Mouse (Mus musculus) frontal cortex, adult 2 months (tissue): ENCODE data around the gene Efl1. TPM values are rescaled to one million over a fixed set of nuclear protein-coding genes. Genes with fewer than 3 reads are reported as not detected.

Experiments
- DNase-seq, 2 experiments: peaks; one replicate each; pipeline ENCODE4 v3.0.0; 2022; ENCODE audit warnings: low spot score in 1 of 2; ENCODE audit errors: extremely low spot score in 1 of 2
- polyA plus RNA-seq: library from polyadenylated mRNA; depleted of rRNA; stranded (reverse); fragments of >200 nt; gene quantifications from 2 replicates; pipeline ENCODE4 v1.2.3, GENCODE M21; 2012; rRNA removed

The Efl1 gene
- polyA plus RNA-seq = 7.7 and 8.1 TPM in 2 replicates

DNA sequence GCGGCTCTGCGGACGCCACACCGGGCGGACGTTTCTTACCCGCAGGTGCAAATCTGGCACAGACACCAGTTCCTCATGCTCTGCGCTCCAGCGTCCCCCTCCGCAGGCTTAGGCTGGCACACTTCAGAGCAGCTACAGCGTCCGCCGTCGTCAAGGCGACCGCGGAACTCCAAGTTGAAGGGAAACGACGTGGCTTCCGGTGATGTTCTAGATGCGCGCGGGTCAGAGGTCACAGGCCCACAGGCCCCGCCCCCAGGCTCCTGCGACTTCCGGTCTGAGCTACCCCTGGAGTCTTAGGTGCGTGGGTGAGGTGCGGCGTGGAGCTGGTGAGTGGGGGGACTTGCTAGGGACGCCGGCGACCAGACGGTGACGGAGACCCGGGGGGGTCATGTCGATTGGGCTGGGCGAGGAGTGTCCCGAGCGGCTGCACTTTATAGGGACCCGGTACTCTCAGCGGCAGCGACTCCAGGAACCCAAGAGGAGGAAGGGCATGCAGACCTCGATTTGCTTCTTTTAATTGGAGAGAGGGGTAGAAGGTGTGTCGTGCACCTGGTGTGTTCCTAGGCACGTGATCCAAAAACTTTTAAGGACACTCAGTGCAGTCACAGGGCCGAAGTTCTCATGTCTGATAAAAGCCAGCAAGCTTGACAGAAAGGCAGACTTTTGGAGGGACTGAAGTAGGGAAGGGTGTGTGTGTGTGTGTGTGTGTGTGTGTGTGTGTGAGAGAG, at the start of gene Efl1, which contains the start of gene Saxo2:
Efl1 (plus strand) TSS at position 262 of the 728 bp plus-strand sequence.
Saxo2 (minus strand) TSS at position 176 of the 728 bp plus-strand sequence.
- DNase-seq = peak; percentile 95 to 99

DNA sequence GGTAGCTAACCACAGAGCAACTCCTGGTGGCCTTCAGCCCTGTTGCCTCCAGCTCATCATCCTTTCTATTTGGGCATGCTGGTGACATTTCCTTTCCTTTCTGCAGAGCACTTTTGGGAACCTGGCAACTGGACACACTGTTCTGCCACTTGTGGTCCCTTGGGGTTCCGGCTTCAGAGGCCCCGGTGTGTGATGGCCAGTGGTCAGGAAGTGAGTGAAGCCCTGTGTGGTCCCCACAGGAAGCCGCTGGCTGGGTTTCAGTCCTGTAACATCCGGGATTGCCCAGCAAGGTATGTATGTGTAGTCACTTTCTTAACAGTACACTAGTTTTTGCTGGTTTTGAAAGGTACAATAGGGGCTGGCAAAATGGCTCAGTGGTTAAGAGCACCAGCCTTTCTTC, 46.4 kb upstream of the Efl1 start:
- DNase-seq = no peak

DNA sequence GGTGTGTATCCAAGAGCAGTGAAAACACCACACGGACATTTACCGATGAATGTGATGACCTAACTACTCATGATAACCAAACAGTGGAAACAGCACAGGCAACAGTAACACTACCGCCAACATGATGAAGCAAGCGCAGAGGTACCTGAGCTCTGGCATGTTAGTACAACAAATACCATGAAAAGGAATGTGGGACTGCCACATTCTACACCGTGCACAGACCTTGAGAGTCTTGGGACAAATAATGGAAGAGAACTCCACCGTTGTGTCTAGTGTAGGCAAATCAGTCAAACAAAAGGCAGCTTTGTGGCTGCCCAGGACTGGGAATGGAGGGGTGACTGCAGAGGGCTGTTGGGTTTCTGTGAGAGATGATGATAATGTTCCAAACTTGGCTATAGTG, 43.0 kb upstream of the Efl1 start:
- no peak for DNase-seq

DNA sequence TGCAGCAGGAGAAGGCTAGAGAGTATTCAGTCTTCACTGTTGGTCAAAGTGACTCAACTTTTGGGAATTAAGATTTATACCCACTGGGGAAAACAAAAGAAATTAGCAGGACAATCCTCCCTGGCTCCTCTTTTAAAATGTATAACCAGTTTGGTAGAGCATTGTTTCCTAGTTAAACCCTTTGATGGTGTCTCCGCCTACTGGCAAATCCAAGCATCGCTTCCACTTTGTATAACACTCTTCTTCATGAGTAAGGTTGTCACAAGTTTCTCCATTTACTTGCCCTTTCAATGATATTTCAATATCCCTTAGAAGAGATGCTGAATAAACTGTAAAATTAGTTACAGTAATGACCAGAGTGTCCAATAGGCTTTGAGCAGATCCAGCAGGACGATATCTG, 38.8 kb upstream of the Efl1 start:
- DNase-seq = peak in 1 of 2 experiments; percentile 6

DNA sequence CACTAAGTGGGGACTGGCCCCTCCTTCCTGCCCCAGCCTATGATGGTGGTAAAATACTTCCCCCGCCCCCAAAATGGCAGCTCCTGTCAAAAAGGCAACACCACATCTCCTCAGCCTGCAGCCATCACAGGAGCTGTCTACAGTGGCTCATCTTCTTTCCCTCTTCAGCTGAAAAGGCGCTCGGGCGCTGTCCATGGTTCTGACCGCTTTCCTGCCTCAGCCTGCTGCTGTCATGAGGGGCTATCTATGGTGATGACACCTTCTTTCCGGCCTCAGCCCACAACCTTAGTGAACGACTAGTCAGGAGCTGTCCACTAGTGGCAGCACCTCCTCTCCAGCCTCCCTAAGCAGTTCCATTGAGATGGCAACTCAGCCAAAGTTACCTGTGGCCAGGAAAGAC, 23.1 kb upstream of the Efl1 start:
- DNase-seq = no peak

DNA sequence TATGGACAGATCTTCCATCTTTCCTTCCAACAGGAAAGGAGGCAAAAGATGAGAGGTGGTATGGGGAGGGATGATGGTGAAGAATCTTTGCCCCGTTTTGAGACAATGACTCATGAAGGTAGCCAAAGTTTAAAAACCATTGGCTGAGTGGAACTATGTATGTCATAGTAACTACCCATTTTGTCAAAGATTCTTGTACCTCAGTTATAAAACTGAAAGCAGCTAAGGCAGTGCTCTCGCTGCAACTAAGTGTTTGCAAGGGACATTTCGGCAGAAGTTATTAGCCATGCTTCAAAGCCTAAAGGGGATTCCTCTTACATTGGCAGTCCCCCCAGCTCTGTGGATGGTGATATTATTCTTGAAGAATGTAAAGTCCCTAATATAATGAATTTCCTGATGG, 1.2 kb upstream of the Efl1 start:
- DNase-seq = no peak

DNA sequence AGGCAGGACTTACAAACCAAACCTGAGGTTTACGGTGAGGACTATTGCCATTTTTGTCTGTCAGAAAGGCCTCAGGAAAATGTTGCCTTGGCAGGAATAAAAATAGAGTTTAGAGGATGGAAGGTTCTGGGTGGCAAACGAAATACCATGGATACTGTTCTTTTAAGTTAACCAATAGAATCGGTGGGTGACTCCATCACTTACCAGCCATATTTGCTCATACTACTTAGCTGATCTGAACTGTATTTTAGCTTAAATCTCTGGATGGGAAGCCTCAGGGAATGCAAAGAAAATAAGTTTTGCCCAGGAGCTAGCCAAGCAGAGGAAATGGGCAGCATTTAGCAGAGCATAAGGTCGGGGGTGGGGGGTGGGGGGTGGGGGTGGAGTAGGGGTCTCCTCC, 505 bp upstream of the Efl1 start:
- no peak for DNase-seq

DNA sequence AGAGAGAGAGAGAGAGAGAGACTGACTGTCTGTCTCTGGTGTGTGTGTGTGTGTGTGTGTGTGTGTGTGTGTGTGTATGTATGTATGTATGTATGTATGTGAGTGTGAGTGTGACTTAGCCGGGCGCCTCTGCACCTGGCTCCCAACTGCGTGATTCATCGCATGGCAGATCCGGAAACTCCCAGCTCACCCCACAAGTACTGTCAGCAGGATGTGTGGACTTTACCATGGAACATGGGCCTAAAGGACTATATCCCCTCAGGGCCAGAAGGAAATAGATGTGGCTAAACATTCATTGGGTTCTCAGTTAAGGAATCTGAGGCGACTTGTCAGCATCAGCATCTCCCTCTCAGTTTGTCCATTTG, 649 bp downstream of the Efl1 start:
- DNase-seq = peak in 1 of 2 experiments; percentile 21

DNA sequence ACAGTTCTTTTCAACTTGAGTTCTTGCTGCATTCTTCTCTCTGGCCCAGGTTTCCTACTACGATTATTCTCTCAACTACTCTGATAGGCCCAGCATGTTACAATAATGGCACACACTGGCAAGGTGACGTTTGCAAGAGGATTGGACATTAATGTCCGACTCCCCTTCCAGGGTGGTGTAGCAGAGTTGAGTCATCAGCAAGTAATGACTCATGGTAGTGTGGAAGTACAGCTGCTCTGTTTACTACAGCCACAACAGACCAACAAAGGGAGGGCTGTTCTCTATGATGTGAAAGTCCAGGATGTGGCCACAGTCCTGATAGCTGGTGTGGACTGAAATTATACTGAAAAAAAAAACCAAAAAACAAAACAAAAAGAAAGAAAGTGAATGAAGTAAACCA, 16.2 kb downstream of the Efl1 start:
- no peak for DNase-seq

DNA sequence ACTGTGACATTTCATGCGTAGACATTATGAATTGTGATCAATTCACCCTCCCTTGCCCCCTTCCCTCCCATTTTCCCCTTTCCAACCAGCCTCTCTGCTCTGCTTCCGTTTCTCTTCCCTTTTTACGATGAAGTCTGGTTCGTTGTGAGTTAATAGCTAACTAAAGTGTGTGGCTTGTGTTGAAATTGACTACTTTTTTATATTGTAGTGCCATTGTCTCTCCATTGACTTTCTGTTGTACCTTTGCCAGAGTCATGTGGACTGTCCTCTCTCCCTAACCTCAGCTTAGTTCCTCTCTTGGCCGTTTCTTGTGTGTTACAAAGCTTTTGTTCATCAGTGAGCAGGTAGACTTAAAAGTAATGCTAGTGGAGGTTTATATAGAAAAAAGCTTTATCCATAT, 27.6 kb downstream of the Efl1 start:
- DNase-seq = no peak

DNA sequence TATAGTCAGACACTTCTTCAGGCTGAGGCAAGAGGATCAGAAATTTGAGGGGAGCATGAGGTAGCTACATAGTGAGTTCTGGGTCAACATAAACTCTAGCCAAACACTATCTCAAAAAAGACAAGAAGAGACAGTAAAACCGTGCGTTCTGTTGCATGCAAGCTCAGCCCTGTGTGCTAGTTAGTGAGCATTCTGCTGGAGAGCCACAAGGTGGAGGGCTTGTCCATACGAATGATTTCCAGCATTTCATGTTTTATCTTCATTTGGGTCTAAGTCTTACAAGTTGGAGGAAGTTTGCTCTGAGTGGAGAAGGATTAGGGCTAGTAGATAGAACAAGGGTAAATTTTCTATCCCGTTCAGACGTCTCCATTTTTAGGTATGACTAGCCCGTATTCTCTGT, 28.4 kb downstream of the Efl1 start:
- peak in 1 of 2 experiments; percentile 16 for DNase-seq

DNA sequence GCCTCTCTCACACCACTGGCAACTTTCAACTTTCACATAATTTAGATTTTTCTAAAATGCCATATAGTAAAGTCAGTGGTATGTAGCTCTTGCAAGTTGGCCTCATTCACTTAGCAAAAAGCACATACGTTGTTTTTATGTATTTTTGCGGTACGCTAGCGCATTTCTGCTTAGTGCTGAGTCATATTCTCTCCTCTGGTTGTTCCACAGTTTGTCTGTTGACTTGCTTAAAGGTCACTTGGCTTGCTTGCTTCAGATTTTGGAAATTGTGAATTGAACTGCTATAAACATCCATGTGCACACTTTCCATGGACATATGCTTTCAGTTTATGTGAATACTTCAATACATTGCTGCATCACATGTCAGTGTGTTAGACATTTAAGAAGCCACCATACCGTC, 31.5 kb downstream of the Efl1 start:
- no peak for DNase-seq

DNA sequence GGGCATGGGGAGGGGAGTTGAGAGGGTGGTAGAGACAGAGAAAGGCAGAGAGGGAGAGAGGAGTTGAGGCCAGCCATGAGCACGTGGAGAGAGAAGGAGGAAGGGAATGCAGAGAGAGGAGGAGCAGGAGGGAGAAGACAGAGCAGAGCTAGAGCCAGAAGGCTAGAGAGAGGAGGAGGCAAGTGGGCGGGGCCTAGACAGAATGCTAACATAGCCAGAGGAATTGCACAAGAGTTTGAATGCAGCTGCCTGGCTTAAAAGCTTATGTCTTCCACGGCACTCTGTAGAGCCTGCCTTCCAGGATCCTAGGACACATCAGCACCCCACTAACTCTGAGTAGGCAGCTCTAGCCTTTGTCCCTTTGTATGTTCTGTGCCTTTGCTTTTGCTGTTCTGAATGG, 40.3 kb downstream of the Efl1 start:
- peak in 1 of 2 experiments; percentile 43 for DNase-seq

DNA sequence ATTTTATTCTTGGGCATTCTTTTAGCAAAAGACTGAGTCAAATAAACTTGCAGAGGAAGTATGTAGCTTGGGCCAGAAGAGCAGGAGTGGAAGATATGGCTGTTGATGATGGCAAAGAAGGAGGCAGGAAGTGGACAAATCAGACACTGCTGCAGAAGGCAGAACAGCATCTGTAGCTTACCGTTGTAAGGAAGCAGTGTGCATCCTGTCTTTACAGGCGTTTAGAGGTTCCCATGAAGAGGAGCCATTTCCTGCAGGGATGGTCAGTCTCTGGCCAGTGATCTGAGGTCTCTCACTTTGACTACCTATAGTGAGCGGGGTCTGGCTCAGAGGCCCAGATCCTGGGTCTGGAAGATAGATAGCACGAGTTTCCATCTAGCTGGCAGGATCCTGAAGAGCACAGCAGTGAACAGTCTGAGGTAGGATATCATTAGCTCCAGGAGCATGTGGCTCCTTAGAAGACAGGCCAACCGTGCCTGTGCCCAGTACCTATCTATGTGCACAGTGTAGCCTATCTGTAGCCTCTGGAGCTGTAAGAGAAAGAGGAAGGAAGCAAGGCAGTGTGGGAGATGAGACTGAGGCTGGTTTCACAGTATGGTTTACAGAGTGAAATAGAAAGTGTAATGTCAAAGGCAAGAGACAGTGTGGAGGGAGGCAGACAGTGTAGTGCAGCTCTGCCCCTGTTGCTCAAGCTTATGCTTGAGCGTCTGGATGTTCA, 42.8 kb downstream of the Efl1 start:
- DNase-seq = no peak

DNA sequence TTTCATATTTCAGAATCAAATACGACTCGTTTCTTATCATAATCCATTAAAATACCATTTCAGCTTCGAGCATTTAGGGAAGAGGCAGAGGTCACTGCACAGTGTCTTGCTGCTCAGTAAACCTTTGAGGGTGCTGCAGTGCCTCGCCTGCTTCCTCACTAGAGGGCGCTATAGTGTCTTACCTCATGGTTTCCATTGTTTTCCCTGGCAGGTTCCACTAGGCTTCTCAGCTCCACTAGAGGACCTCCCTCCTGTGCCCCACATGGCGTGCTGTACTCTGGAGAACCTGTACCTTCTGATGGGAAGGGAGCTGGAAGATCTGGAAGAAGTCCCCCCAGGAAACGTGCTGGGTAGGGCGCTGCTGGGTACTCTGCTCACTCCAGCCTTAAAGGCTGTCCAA, 49.3 kb downstream of the Efl1 start:
- DNase-seq = no peak

DNA sequence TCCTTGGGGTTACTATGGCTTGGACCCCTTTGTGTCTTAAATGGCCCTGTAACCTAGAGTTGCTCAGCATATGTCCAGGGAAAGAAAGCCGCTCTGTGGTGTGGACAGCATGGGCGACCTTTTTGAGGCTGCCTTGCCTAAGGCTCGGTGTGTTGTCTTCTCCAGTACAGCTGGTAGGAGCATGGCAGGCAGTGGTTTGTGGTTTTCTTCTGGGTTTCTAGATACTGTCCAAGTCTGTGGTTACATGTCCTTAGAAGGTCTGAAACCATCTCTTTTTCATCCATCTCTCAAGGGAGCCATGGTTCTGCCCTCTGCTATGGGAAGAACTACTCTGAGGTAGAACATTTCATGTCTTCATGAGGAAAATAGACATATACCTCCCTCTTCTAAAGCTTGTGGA, 50.6 kb downstream of the Efl1 start:
- DNase-seq = no peak

DNA sequence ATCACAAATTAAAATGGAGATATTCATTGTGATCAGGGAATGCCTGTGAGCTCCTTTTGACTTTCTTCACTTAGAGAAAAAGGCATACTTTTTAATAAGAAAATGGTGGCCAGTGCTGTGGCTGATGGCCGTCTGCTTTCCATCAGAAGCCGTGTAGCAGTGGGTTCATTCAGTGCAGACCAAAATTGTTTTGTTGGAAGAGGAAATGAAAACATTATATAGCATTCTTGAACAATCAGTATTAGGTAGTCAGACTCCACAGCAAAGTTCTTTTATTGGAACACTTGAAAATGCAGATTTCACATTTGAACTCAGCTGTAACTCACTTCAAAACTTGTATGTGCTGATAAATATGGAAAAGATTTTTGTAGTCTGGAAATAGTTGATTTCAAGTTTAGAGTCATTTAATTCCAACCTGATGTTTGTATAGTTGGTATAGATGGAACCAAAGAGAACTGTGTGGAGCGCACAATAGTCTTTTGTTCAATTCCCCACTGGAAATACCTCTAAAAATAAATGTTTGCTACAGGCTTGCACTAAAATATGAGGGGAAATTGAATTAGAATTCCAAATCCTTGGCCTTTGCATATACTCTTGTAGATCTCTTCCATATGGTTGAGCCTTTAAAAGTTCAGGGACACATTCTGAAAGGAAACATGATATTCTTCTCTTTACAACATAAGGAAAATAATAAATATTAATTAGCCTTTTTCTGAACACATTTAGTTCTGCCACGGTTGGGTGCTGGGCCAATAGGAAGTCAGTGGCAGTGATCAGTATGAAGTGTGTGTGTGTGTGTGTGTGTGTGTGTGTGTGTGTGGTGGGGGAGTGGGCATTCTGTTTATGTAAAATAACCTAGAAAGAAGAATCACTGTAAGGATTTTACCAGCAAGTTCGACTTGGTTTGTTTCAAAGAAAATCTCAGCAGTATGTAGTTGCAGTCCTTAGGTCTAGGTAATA, 54.2 kb downstream of the Efl1 start:
- no peak for DNase-seq

DNA sequence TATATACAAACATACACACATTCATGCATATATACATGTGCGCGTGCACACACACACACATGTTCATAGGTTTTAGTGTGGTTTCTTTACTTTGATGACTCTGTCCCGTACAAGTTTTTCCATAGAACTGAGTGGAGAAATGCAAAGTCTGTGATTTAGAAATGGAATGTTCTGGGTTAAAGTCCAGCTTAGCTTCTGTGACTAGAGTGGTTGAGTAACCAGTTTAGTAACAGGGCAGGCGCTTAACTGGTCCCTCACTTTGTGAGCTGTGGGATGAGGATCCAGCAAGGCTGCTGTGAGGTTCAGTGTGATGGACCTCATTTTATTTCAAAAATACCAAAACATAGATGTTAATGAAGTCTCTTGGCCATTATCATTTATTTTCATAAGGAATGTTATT, 60.8 kb downstream of the Efl1 start:
- DNase-seq = no peak

DNA sequence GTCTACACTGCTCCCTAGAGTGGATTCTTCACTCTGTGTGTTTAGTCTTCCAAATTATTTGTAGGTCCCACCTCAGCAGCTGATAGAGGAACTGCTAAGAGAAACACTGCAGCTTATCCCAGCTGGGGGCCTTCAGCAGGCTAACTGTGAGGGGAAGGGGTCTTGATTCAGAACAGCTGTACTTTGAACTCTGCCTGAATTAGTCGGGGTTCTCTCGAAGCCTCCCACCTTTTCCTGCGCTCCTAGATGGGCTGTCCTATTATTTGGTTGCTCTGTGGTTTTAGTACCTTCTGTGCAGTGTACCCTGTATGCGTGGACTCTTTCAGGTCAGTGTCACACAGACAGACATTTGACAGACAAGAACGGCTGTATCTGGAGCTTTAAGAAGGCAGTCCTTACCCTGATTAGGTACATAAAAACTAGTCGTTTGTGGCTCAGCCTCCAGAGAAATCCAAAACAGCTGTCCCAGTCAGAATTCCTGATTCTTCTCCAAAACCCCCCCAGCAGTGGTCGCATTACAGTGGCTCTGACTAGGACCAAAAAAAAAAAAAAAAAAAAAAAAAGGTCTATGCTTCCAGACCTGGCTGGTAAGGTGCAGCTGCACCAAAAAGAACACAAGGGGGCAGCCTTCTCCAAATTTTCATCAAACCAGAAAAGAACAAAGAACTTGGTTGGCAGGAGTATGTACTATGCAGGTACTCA, 66.9 kb downstream of the Efl1 start:
- DNase-seq = peak in 1 of 2 experiments; percentile 76

DNA sequence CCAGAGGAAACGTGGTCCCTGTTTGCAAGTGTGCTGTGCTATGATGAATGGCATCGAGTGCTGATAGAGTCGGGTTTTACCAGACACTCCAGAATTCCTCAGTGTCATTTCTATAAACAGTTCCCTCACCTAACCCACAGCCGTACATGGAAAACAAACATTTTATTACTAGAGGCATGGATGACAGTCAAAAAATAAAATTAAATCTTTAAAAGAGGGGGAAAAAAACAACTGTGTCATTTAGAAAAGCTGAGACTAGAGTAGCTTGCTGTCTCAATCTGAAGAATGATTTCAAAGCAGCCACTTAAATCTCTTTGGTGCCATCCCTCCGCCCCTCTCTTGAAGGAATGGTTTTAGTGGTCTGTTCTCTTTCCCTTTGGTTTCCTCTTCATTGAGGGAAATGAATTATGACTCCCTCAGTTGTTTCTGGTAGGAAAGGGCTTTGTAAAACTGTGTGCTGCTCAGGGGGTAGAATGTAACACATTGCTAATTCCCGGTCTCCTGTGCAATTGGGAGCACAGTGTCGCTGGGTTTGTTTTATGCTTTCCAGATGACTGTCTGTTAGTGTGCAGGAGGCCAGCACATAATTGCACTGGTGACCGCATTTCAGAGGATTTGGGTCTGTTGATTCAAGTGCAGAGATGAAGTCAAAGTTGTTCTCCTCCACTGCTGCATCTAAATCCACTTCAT, 67.6 kb downstream of the Efl1 start:
- no peak for DNase-seq
